Mouse (Mus musculus) neural tube, embryonic 11.5 days (tissue): ENCODE results near the gene Gm43638. TPM values are rescaled to one million over a fixed set of nuclear protein-coding genes. Genes with fewer than 3 reads are reported as not detected.

Source experiments
- polyA plus RNA-seq: library from polyadenylated mRNA; unstranded; fragments of >200 nt; fragmentation: Nextera tagmentation; extraction: Ambion mirVana; gene quantifications from 2 replicates; pipeline ENCODE4 v1.2.1, GENCODE M21; 2014

Gene Gm43638
- polyA plus RNA-seq, 1 experiment from 2014 or later: not detected

Other genes starting within 250 kb of the Gm43638 start
- not detected in 2 replicates for gene Ugt2b37, start 232.0 kb downstream of the Gm43638 start, polyA plus RNA-seq
- not detected in 2 replicates for gene Ugt2a3, start 149.6 kb downstream of the Gm43638 start, polyA plus RNA-seq
- not detected in 2 replicates for gene Ugt2b38, start 62.6 kb downstream of the Gm43638 start, polyA plus RNA-seq
- not detected in 2 replicates for gene Ugt2a2, start 4.5 kb downstream of the Gm43638 start, polyA plus RNA-seq
- not detected in 2 replicates for gene Ugt2a1, start 4.1 kb upstream of the Gm43638 start, polyA plus RNA-seq
- not detected in 2 replicates for gene Sult1b1, start 51.4 kb upstream of the Gm43638 start, polyA plus RNA-seq
- gene Sult1d1, start 82.2 kb upstream of the Gm43638 start, polyA plus RNA-seq: 0.16 TPM in 1 of 2 replicates, not detected in the other
- not detected in 2 replicates for gene Sult1e1, start 104.8 kb upstream of the Gm43638 start, polyA plus RNA-seq
- gene Csn1s1, start 179.4 kb upstream of the Gm43638 start, polyA plus RNA-seq: not detected in 2 replicates
- not detected in 2 replicates for gene Csn2, start 212.8 kb upstream of the Gm43638 start, polyA plus RNA-seq